Mouse (Mus musculus) liver, embryonic 12.5 days (tissue): ENCODE measurements around the gene Ephb2. TPM values are rescaled to one million over a fixed set of nuclear protein-coding genes. Genes with fewer than 3 reads are reported as not detected.

Experiments used
- ATAC-seq: fragments of 200-750 bp; cut with Nextera tagmentation; 2 replicates; pipeline ENCODE4 v1.8.0; 2017; ENCODE audit warnings: moderate number of reproducible peaks, mild to moderate bottlenecking, moderate library complexity
- H3K27ac ChIP-seq: fragments of 300-500 bp; sonication (generic); 2 replicates; pipeline ENCODE4 v1.5.1; 2016; ENCODE audit warnings: mild to moderate bottlenecking
- H3K27me3 ChIP-seq: fragments of 300-500 bp; sonication (generic); replicated peaks from 2 replicates; pipeline ENCODE4 v1.6.1; 2016; ENCODE audit warnings: mild to moderate bottlenecking, moderate library complexity
- H3K36me3 ChIP-seq: fragments of 300-500 bp; sonication (generic); 2 replicates; pipeline ENCODE4 v1.6.1; 2016; ENCODE audit warnings: mild to moderate bottlenecking, moderate library complexity
- H3K4me1 ChIP-seq: fragments of 300-500 bp; sonication (generic); 2 replicates; pipeline ENCODE4 v1.6.1; 2016
- H3K4me2 ChIP-seq: fragments of 300-500 bp; sonication (generic); 2 replicates; pipeline ENCODE4 v1.6.1; 2016; ENCODE audit warnings: mild to moderate bottlenecking, moderate library complexity
- H3K4me3 ChIP-seq: fragments of 300-500 bp; sonication (generic); 2 replicates; pipeline ENCODE4 v1.5.1; 2016; ENCODE audit warnings: mild to moderate bottlenecking, moderate library complexity
- H3K9ac ChIP-seq: fragments of 300-500 bp; sonication (generic); 2 replicates; pipeline ENCODE4 v1.6.1; 2016; ENCODE audit warnings: mild to moderate bottlenecking, moderate library complexity
- H3K9me3 ChIP-seq: fragments of 300-500 bp; sonication (generic); replicated peaks from 2 replicates; pipeline ENCODE4 v1.6.1; 2016; ENCODE audit warnings: mild to moderate bottlenecking, moderate library complexity
- WGBS: fragments of 180-500 bp; shearing (Covaris S2); methylation state at CpG from one replicate; pipeline ENCODE4 v1.1.7; 2016; ENCODE audit not compliant: insufficient replicate concordance; 5-methylcytosine and 5-hydroxymethylcytosine counted together
- polyA plus RNA-seq: library from polyadenylated mRNA; unstranded; fragments of >200 nt; fragmentation: Nextera tagmentation; extraction: Ambion mirVana; gene quantifications from 2 replicates; pipeline ENCODE4 v1.2.1, GENCODE M21; 2016

Ephb2 gene
- polyA plus RNA-seq, 1 experiment from 2014 or later: 1.4 TPM

DNA sequence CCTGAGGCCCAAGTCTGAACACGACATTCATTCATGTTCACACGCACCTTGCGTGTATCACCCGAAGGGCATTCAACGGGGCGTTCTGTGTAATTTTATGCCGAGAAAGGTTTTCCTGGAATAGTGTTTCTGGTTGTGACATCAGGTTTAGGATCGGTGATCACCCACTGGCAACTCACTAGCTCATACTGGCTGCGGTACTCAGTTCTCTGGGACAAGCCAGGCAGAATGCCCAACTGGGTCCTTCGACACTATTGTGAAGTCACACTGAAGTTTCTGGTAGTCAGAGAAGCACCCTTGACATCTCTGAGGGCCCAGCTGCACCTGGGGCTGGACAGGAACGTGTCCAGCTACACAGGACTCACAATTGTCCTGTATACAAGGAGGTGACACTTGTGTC lies 132.4 kb downstream of the Ephb2 start:
- H3K36me3 ChIP-seq: no peaks in the 10 kb centered on the region
- no peaks in the 10 kb centered on the region for H3K27me3 ChIP-seq
- H3K9me3 ChIP-seq: no peaks in the 10 kb centered on the region
- no peaks in the 10 kb centered on the region for H3K4me1 ChIP-seq
- no peak for ATAC-seq
- no peak overlapping the region for H3K4me3 ChIP-seq
- H3K27ac ChIP-seq: no peak overlapping the region
- H3K9ac ChIP-seq: no peak overlapping the region
- H3K4me2 ChIP-seq: no peak overlapping the region
- 83% methylated on average over 11 of the region's 11 CpGs for whole genome bisulfite sequencing

DNA sequence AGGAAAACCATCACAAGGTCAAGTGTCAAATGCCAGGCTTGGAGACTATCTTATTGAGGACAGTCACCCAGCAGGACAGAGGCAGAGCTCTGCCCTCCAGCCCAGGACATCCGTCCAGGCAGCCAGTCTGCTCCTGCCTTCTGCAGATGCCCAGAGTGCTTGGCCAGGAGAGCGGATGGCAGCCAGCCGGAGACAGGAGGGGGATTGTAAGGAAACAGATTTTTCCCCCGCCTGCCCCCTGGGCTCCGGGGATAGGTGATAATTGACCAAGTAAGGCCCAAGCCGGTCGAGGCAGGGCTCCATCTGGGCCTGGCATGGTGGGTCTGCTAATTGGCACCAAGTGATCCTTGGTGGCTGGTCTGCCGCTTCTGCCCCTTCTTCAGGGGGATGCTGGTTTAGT lies 133.3 kb downstream of the Ephb2 start:
- Histone ChIP-seq H3K9ac (no peak overlapping the region), H3K4me2 (no peak overlapping the region), H3K36me3 (no peaks in the 10 kb centered on the region), H3K27ac (no peak overlapping the region), H3K4me1 (no peaks in the 10 kb centered on the region), H3K9me3 (no peaks in the 10 kb centered on the region), H3K27me3 (no peaks in the 10 kb centered on the region), H3K4me3 (no peak overlapping the region)
- no peak for ATAC-seq
- 69% methylated on average over 8 of the region's 8 CpGs for WGBS

DNA sequence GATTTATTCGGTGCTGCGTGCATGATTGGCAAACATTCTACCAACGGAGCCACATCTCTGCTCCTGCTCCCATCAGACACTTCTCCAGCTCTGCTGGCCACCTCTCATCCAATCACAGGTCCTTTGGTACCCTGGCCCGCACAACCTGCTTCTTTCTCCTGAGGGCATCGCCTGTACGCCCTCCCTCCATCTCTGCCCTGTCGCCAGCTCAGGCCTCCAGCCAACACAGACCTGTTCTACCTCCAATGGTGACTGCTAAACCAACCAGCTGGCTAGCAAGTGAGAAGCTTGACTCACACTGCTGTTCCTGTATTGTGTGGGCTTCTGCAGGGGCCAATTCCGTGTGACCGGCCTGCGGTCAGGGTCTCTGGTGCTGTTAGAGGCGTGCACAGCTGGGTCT lies 134.6 kb downstream of the Ephb2 start:
- ATAC-seq: no peak
- no peak overlapping the region for H3K9ac ChIP-seq

DNA sequence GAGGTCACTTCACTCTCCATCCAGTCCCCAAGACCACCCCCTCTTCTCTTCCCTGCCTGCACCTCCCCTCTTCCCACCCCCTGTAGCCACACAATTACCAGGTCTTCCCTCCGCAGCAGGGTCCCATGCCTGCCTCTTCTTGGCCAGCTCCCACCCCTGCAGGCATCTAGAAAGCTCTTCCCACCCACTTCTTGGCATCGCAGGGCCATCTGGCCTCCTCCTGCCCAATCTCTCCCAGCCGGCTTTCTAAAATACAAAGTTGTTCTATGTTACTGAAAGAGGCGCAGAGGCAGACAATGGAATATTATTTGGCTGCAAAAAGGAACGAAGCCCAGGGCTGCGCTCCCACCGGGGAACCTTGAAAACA lies 136.7 kb downstream of the Ephb2 start:
- WGBS: 73% methylated on average over 7 of the region's 7 CpGs
- H3K4me3 ChIP-seq: no peak overlapping the region
- H3K4me2 ChIP-seq: no peak overlapping the region
- H3K4me1 ChIP-seq: no peaks in the 10 kb centered on the region
- H3K9ac ChIP-seq: no peak overlapping the region
- no peaks in the 10 kb centered on the region for H3K9me3 ChIP-seq
- no peak overlapping the region for H3K27ac ChIP-seq
- no peaks in the 10 kb centered on the region for H3K36me3 ChIP-seq
- no peaks in the 10 kb centered on the region for H3K27me3 ChIP-seq
- no peak for ATAC-seq

More for the DNA sequence above, 134.6 kb downstream of the Ephb2 start:
- no peaks in the 10 kb centered on the region for H3K9me3 ChIP-seq
- H3K4me2 ChIP-seq: no peak overlapping the region
- H3K27ac ChIP-seq: no peak overlapping the region
- H3K4me3 ChIP-seq: no peak overlapping the region
- 78% methylated on average over 11 of the region's 11 CpGs for WGBS
- H3K27me3 ChIP-seq: no peaks in the 10 kb centered on the region
- H3K4me1 ChIP-seq: no peaks in the 10 kb centered on the region
- no peaks in the 10 kb centered on the region for H3K36me3 ChIP-seq

DNA sequence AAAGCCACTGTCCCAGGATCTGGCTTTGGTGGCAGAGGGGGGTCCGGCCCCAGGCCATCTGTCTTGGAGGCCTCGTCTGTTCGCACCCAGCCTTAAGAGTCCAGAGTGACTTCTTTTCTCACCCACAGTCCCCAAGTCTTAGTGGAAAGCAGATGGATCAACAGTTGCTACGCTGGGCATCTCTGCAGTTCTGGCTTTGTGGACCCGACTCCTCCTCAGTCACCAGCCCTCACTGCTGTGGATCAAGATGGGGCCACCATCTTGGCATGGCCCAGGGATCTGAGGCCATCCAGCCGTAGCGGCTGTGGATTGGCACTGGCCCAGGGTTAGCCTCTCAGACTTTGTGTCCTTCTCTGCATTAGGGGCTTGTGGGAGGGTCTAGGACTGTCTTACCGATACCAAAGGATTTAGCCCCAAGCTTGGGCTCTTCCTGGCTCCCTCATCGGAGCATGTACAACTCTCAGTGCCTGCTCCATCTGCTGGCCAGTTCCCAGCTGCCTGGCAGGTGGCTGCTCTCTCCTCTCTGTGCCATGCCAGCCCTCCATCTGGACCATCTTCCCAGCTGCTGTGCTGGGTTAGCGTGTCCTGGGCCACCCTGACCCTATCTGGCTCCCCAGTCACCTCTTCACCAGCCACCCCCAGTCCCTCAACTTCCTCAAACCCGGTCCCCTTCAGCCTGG lies 137.2 kb downstream of the Ephb2 start:
- no peaks in the 10 kb centered on the region for H3K9me3 ChIP-seq
- H3K27me3 ChIP-seq: no peaks in the 10 kb centered on the region
- ATAC-seq: no peak
- no peak overlapping the region for H3K9ac ChIP-seq
- 69% methylated on average over 11 of the region's 11 CpGs for WGBS
- H3K36me3 ChIP-seq: no peaks in the 10 kb centered on the region
- H3K27ac ChIP-seq: no peak overlapping the region
- H3K4me3 ChIP-seq: no peak overlapping the region
- no peak overlapping the region for H3K4me2 ChIP-seq
- H3K4me1 ChIP-seq: no peaks in the 10 kb centered on the region

DNA sequence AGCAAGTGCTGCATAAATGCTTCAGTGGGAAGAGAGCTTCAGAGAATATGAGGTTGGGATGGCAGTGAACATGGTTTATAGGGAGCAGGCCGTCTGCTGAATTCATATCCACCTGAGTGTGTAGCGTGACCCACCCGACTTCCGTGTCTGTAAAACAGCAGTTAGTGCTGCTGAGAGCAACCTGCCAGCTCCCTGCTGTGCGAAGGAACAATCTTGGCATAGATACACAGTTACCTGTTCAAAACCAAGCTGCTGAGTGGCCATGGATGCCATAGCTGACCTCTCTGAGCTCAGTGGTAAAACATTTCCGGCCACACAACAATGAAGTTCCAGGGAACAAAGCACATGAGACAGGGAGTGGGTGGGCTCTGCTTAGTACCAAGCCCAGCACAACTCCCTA lies 138.5 kb downstream of the Ephb2 start:
- H3K9ac ChIP-seq: no peak overlapping the region
- H3K9me3 ChIP-seq: no peaks in the 10 kb centered on the region
- ATAC-seq: no peak
- no peak overlapping the region for H3K27ac ChIP-seq
- H3K4me2 ChIP-seq: no peak overlapping the region
- no peaks in the 10 kb centered on the region for H3K4me1 ChIP-seq
- no peak overlapping the region for H3K4me3 ChIP-seq
- H3K27me3 ChIP-seq: no peaks in the 10 kb centered on the region
- WGBS: 78% methylated on average over 6 of the region's 6 CpGs
- H3K36me3 ChIP-seq: no peaks in the 10 kb centered on the region

DNA sequence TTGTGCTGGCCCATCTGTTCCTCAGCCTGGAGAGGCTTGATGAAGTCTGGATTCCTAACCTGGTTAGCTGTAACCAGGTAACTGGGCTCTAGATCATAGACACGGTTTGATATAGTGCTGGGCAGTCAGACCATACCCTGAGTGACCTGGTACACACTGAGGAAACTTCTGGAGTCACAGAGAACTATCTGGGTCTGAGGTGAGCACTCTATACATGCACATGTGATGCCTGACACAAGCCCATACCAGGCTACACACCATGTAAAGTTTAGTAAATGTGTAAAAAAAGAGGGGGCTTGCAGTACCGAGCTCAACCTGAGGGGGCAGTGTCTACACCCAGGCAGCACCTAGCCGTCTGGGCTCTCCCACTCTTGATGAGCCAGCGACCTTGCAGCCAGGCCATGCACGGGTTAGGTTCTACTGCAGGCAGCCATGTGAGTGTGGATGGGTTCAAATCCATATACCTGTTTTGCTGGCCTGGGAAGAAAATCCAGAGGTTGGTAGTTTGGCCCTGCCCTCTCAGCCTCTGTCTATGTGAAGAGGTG lies 139.3 kb downstream of the Ephb2 start:
- H3K36me3 ChIP-seq: no peaks in the 10 kb centered on the region
- H3K9me3 ChIP-seq: no peaks in the 10 kb centered on the region
- no peak overlapping the region for H3K27ac ChIP-seq
- H3K9ac ChIP-seq: no peak overlapping the region
- H3K27me3 ChIP-seq: no peaks in the 10 kb centered on the region
- 0 out of 2 replicates have a peak, but pooled peaks have one; percentile 15 for ATAC-seq
- 16% methylated on average over 5 of the region's 5 CpGs for WGBS
- no peak overlapping the region for H3K4me3 ChIP-seq
- no peak overlapping the region for H3K4me2 ChIP-seq
- no peaks in the 10 kb centered on the region for H3K4me1 ChIP-seq

DNA sequence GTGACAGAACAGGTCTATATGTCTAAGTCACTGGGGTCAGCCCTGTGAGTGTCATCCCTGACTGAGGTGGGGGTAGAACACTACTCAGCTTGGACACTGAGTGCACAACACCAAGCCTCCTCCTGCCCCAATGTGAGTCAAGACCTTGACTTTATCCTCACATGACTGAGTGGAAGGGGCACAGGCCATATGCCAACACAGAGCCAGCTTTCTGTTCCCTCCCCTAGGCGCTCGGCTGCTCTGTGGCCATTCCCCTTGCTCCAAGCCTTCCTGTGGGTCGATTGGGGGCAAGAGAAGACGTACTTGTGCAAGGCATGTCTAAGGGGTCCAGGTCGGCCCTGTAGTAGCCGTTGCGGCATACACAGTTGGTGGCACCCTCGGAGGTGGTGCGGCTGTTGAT lies 140.1 kb downstream of the Ephb2 start:
- no peak overlapping the region for H3K4me2 ChIP-seq
- WGBS: 78% methylated on average over 9 of the region's 9 CpGs
- H3K27ac ChIP-seq: no peak overlapping the region
- ATAC-seq: no peak
- no peaks in the 10 kb centered on the region for H3K9me3 ChIP-seq
- no peak overlapping the region for H3K4me3 ChIP-seq
- no peaks in the 10 kb centered on the region for H3K4me1 ChIP-seq
- H3K36me3 ChIP-seq: no peaks in the 10 kb centered on the region
- no peaks in the 10 kb centered on the region for H3K27me3 ChIP-seq
- no peak overlapping the region for H3K9ac ChIP-seq

DNA sequence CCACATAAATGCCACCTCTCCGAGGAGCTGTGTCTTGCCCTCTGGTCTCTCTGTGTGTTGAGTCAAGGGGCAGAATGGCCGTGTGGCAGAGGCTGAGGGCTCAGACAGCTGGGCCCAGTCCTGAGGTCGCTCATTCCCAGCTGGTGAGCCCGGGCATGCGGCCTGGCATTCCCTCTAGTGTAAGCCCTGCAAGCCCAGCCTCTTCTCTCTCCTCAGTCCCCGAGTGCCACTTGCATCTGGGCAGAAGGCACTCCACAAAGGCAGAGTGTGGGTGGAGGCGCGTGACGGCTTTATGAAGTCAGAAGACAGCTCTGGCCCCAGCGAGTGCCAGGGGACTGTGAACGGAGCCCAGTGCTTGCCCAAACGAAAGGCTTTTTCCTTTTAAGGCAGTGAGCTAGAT lies 145.8 kb downstream of the Ephb2 start:
- Histone ChIP-seq H3K9me3 (no peaks in the 10 kb centered on the region), H3K27me3 (no peaks in the 10 kb centered on the region), H3K4me2 (no peak overlapping the region), H3K36me3 (no peaks in the 10 kb centered on the region), H3K9ac (no peak overlapping the region), H3K4me1 (no peaks in the 10 kb centered on the region), H3K27ac (no peak overlapping the region), H3K4me3 (no peak overlapping the region)
- 73% methylated on average over 12 of the region's 12 CpGs for WGBS
- ATAC-seq: no peak

DNA sequence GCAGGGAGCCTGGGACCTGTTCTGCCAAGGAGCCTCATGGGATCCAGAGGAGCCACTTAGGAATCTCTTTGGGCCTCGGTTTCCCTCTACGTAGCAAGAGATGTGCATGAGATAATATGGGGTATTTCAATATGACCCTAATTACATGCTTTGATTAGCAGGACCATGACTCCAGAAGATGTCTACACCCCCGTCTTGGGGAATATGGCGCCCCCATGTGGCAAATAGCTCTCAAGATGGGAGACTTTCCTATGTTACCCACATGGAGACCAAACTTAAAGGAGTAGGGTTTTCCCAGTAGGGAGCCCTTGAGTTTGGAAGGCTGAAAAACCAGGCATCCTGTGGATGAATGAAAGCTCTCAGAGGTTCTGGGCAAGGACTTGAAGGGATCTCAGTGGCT lies 147.7 kb downstream of the Ephb2 start:
- Histone ChIP-seq H3K9ac (no peak overlapping the region), H3K4me1 (no peaks in the 10 kb centered on the region), H3K4me2 (no peak overlapping the region), H3K27ac (no peak overlapping the region), H3K27me3 (no peaks in the 10 kb centered on the region), H3K4me3 (no peak overlapping the region), H3K9me3 (no peaks in the 10 kb centered on the region), H3K36me3 (no peaks in the 10 kb centered on the region)
- ATAC-seq: no peak
- WGBS: 49% methylated on average over 4 of the region's 4 CpGs

DNA sequence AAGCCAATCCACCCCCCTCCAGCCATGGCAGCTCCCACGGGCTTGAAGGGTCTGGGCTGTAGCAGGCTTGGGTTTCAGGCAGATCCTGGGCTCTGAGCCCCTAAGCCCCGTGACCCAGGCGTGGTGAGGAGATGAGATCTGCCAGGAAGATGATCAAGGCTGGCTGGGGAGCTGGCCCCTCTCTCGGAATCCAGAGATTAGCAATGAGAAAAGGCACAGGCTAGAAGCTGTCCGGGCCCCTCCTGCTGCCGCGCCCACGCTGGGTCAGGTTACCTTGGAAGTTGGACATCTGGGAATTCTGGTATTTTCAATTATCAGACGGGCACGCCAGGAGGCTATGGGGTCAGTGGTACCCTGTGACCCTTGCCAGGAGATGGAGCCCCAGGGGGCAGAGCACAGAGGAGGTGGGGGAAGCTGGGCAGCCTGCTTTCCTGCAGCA lies 150.3 kb downstream of the Ephb2 start:
- Histone ChIP-seq H3K4me3 (no peak overlapping the region), H3K27me3 (no peaks in the 10 kb centered on the region), H3K36me3 (no peaks in the 10 kb centered on the region), H3K27ac (no peak overlapping the region), H3K9ac (no peak overlapping the region), H3K9me3 (no peaks in the 10 kb centered on the region), H3K4me1 (no peaks in the 10 kb centered on the region), H3K4me2 (no peak overlapping the region)
- WGBS: 57% methylated on average over 10 of the region's 10 CpGs
- ATAC-seq: no peak

DNA sequence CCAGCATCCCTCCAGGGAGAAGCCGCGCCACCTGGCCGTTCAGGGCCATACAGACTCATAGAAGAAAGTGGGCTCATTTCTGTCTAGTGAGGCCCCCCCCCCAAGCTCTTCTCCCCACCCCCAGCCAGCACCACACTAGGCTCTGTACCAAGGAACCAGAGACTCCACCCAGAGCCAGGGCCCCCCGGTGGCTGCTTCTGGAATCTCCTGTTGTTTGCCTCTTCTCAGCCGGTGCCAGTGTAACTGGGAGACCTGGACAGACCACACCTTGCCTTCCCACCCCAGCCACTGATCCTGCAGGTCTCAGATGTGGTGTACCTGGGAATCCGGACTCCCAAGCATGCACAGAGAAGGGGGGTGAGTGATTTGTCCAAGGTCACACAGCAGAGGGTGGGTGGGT lies 151.3 kb downstream of the Ephb2 start:
- no peaks in the 10 kb centered on the region for H3K4me1 ChIP-seq
- H3K36me3 ChIP-seq: no peaks in the 10 kb centered on the region
- no peaks in the 10 kb centered on the region for H3K27me3 ChIP-seq
- H3K4me3 ChIP-seq: no peak overlapping the region
- 64% methylated on average over 6 of the region's 6 CpGs for WGBS
- H3K27ac ChIP-seq: no peak overlapping the region
- no peak overlapping the region for H3K4me2 ChIP-seq
- no peak overlapping the region for H3K9ac ChIP-seq
- no peaks in the 10 kb centered on the region for H3K9me3 ChIP-seq
- ATAC-seq: no peak

DNA sequence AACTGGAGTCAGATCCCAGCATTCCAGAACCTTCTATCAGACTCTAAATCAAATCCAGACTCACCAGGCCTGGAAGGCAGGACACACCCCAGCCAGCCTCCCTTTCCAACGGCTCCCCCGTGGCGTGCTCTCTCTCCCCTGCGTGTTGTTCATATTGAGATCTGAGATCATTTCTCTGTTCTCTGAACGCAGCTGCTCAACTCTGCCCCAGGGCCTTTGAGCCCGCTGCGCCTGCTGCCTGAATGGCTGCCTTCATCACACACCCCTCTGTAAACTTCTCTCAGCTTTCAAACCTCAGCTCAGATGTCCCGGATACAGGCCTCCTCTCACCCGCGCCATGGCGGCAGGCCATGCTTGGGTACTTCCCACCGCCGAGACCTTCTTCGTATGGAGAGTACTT lies 155.1 kb downstream of the Ephb2 start:
- WGBS: 78% methylated on average over 14 of the region's 14 CpGs
- ATAC-seq: no peak
- Histone ChIP-seq H3K4me3 (no peak overlapping the region), H3K4me1 (no peaks in the 10 kb centered on the region), H3K4me2 (no peak overlapping the region), H3K27ac (no peak overlapping the region), H3K9me3 (no peaks in the 10 kb centered on the region), H3K36me3 (no peaks in the 10 kb centered on the region), H3K27me3 (no peaks in the 10 kb centered on the region; the same call in 1 of the 2 replicates), H3K9ac (no peak overlapping the region)
